Mouse (Mus musculus): ENCODE measurements around the gene Prorsd1. TPM values are rescaled to one million over a fixed set of nuclear protein-coding genes. Genes with fewer than 3 reads are reported as not detected.
"Not testable (repeated sequence)": the region's sequence is repeated elsewhere in the genome, so short reads cannot be mapped to it uniquely, and the experiment has no call there.

The Prorsd1 gene
- total RNA-seq (2021): 10 to 100 TPM; 17.7 to 22.3 TPM
- long read RNA-seq, experiment 1, transcript Prorsd1-201 (2 exons, 918 nt): major isoform, 20 of 25 reads
- long read RNA-seq, experiment 1, partial matches to known transcripts: 0 of 25 reads
- long read RNA-seq, experiment 1, other reads (novel, unspliced or antisense): 2 of 25 reads
- long read RNA-seq, experiment 2, transcript Prorsd1-201 (2 exons, 918 nt): major isoform, 23 of 25 reads
- long read RNA-seq, experiment 2, partial matches to known transcripts: 1 of 25 reads
- long read RNA-seq, experiment 2, other reads (novel, unspliced or antisense): 0 of 25 reads

- DNase-seq (ENCODE audit: low spot score in 2 of 2): peak; percentile 67 to 80
Measured at GRCm38 (mm10) chr11:29514682-29515412, at the start of gene Prorsd1. Prorsd1 (minus strand) TSS chr11:29515033.

GRCm38 (mm10) chr11:29563406-29563805 lies 48.6 kb upstream of the Prorsd1 start:
- DNase-seq (ENCODE audit: low spot score in 2 of 2): no peak

GRCm38 (mm10) chr11:29560990-29561389 lies 46.2 kb upstream of the Prorsd1 start:
- no peak for DNase-seq (ENCODE audit: low spot score in 2 of 2)

GRCm38 (mm10) chr11:29560452-29560851 lies 45.6 kb upstream of the Prorsd1 start:
- no peak for DNase-seq (ENCODE audit: low spot score in 2 of 2)

GRCm38 (mm10) chr11:29549425-29549778 lies 34.6 kb upstream of the Prorsd1 start:
- no peak for DNase-seq (ENCODE audit: low spot score in 2 of 2)

- DNase-seq (ENCODE audit: low spot score in 2 of 2): no peak
Measured at GRCm38 (mm10) chr11:29548504-29549424, 33.9 kb upstream of the Prorsd1 start.

- peak; percentile 85 to 90 for DNase-seq (ENCODE audit: low spot score in 2 of 2)
Measured at GRCm38 (mm10) chr11:29547752-29548503, 33.1 kb upstream of the Prorsd1 start, which contains the start of the genes Clhc1 and Rps27a. Clhc1 (plus strand) TSS chr11:29547950. Rps27a (minus strand) TSS chr11:29548109.

GRCm38 (mm10) chr11:29547249-29547751 lies 32.5 kb upstream of the Prorsd1 start:
- no peak for DNase-seq (ENCODE audit: low spot score in 2 of 2)

- DNase-seq (ENCODE audit: low spot score in 2 of 2): no peak
Measured at GRCm38 (mm10) chr11:29546762-29547161, 31.9 kb upstream of the Prorsd1 start.

- DNase-seq (ENCODE audit: low spot score in 2 of 2): not testable (repeated sequence)
Measured at GRCm38 (mm10) chr11:29546297-29546696, 31.5 kb upstream of the Prorsd1 start.

- not testable (repeated sequence) for DNase-seq (ENCODE audit: low spot score in 2 of 2)
Measured at GRCm38 (mm10) chr11:29545150-29545752, 30.4 kb upstream of the Prorsd1 start.

- DNase-seq (ENCODE audit: low spot score in 2 of 2): no peak
Measured at GRCm38 (mm10) chr11:29544225-29544945, 29.6 kb upstream of the Prorsd1 start.

GRCm38 (mm10) chr11:29538201-29538600 lies 23.4 kb upstream of the Prorsd1 start:
- DNase-seq (ENCODE audit: low spot score in 2 of 2): no peak

GRCm38 (mm10) chr11:29525988-29526794 lies 11.4 kb upstream of the Prorsd1 start, which contains the start of gene Mtif2:
Mtif2 (plus strand) TSS chr11:29526408.
- DNase-seq (ENCODE audit: low spot score in 2 of 2): peak; percentile 58 to 75

- no peak for DNase-seq (ENCODE audit: low spot score in 2 of 2)
Measured at GRCm38 (mm10) chr11:29514325-29514681, 530 bp downstream of the Prorsd1 start.

- no peak for DNase-seq (ENCODE audit: low spot score in 2 of 2)
Measured at GRCm38 (mm10) chr11:29512818-29513535, 1.9 kb downstream of the Prorsd1 start.

- DNase-seq (ENCODE audit: low spot score in 2 of 2): no peak
Measured at GRCm38 (mm10) chr11:29509421-29509820, 5.4 kb downstream of the Prorsd1 start.
